Mouse (Mus musculus): ENCODE data around the gene Fam78a. TPM values are rescaled to one million over a fixed set of nuclear protein-coding genes. Genes with fewer than 3 reads are reported as not detected.

Fam78a gene
- 1.3 and 1.5 TPM in 2 replicates for polyA plus RNA-seq (2016; fragmentation: Nextera tagmentation; extraction: Ambion mirVana)

DNA sequence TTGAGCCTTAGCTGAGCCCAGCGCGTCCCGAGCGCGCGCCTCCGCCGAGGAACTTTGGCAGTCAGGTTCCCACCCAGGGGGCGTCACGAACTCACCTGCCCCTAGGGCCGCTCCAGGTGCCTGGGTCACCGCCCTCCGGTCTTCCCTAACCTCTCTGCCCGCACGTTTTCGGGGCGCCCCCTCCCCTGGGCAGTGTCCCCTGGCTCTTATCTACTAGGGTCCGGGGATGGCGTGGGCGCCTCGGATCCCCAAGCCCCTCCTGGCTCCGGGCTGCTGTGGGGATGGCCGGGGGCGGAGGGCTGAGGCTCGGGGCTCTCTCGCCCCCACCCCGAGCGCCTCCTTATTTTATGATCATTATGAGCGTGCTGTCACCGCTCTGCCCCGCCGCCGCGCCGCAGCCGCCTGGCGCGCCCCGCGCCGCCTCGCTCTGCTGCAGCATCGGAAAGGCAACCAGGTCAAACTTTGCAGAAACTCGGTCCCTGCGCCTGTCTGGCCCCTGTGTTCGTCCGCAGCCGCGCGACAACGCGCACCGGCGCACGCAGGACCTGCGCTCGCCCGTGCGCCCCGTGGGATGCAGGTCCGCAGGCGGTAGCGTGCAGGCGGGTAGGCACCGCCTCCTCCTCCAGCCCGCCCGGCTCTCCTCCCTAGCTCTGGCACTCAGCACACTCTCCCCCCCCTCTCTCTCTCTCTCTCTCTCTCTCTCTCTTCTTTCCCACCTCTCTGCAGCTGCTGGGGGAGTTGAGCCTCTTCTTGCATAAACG lies at the start of gene Fam78a:
Gene Fam78a, minus strand, starts transcription at position 747 of the 761 bp plus-strand sequence.
- Histone ChIP-seq H3K27me3 (ENCODE audit: poor library complexity, severe bottlenecking) (peaks cover 91% of the 10 kb centered on the region), H3K4me1 (peaks cover 44% of the 10 kb centered on the region), H3K36me3 (replicated peaks) (no peaks in the 10 kb centered on the region), H3K27ac (peak within 1 kb of the TSS; percentile 79), H3K4me3 (peak within 1 kb of the TSS; percentile 63), H3K9me3 (no peaks in the 10 kb centered on the region)
- DNase-seq (ENCODE audit: extremely low spot score, low spot score) = peak; percentile 48
- under 1% methylated on average over 67 of the region's 68 CpGs for WGBS

DNA sequence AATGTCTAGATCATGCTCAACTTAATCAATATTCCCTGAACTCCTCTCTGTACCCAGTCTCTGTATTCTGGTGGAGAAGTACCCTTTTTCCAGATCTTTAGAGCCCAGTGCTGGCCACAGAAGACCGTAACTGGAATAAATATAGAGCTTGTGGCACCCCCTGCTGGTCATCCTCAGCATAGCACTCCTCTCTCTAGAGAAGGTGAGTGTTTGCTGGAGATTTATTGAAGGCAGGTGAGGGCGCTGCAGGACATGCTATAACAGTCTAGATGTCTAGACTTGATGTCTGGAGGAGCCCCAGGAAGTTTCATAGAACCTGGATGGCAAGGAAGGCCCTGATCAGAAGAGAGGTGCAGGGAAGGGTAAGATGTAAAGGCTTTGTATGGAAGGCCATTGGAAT lies 49.4 kb upstream of the Fam78a start:
- DNase-seq (ENCODE audit: extremely low spot score, low spot score) = peak; percentile 81

DNA sequence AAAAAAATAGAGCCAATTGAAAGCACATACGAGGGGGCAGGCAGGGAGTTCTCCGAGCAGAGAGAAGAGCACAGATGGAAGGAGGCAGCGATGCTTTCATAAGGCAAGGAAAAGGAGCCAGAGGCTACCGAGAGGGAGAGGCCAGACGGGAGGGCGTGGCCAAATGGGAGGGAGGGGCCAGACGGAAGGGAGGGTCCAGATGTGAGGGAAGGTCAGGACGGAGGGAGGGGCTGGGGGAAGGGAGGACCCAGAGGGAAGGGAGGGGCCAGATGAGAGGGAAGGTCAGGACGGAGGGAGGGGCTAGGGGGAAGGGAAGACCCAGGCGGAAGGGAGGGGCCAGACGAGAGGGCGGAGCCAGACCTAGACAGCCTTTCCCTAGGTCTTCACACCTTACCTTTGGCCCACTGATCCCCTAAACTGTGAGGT lies 47.9 kb upstream of the Fam78a start:
- WGBS = 3% methylated on average over 12 of the region's 12 CpGs
- Histone ChIP-seq H3K27me3 (ENCODE audit: poor library complexity, severe bottlenecking) (peaks cover 9% of the 10 kb centered on the region; the same call in 1 of the 2 replicates), H3K4me1 (peaks cover 41% of the 10 kb centered on the region), H3K9me3 (no peaks in the 10 kb centered on the region), H3K27ac (peak overlapping the region; percentile 26; the same call in 1 of the 2 replicates), H3K36me3 (replicated peaks) (no peaks in the 10 kb centered on the region), H3K4me3 (peak overlapping the region; percentile 29; the same call in 1 of the 2 replicates)
- peak; percentile 77 for DNase-seq (ENCODE audit: extremely low spot score, low spot score)

More for the DNA sequence above, 49.4 kb upstream of the Fam78a start:
- H3K9me3 ChIP-seq = no peaks in the 10 kb centered on the region
- 9% methylated on average over 2 of the region's 2 CpGs for WGBS
- peaks cover 9% of the 10 kb centered on the region; the same call in 1 of the 2 replicates for H3K27me3 ChIP-seq (ENCODE audit: poor library complexity, severe bottlenecking)
- no peak overlapping the region for H3K4me3 ChIP-seq
- 0 out of 2 replicates have a peak overlapping the region, but pooled peaks have one; percentile 10 for H3K27ac ChIP-seq
- H3K4me1 ChIP-seq = peaks cover 39% of the 10 kb centered on the region
- H3K36me3 ChIP-seq (replicated peaks) = no peaks in the 10 kb centered on the region

- H3K27ac ChIP-seq = peak overlapping the region; percentile 26; the same call in 1 of the 2 replicates
- no peak for DNase-seq (ENCODE audit: extremely low spot score, low spot score)
- no peaks in the 10 kb centered on the region for H3K36me3 ChIP-seq (replicated peaks)
Measured at GRCm38 (mm10) chr2:32131866-32132566, 47.4 kb upstream of the Fam78a start.

DNA sequence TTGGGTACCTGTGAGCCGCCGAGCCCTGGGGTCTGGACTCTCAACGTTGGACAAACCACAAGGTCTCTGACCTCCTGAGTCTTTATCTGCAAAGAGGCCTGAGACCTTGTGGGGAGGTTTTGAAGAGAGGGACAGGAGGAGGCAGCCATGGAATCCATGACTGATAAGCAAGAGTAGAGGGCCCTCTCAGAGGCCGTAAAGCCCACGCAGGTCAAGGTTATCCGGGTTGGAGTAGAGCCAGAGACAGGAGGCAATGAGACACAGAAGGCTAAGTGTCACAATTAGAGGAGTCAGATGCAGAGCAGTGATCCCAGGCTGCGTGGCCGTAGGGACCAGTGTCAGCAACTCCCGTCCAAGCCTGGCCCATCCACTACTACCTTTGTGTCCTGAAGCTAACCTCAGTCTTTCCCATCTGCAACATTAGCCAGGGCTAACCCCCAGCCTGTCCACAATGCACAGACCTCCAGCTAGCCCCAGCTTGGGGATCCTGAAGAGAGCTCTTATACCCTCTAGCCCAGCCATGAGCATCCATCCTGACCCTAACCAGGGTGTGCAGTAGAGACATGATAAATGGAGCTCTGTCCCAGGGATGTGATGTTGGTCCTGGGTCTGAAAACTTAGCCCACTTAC lies 46.7 kb upstream of the Fam78a start:
- Histone ChIP-seq H3K4me1 (peaks cover 34% of the 10 kb centered on the region), H3K36me3 (replicated peaks) (no peaks in the 10 kb centered on the region), H3K4me3 (no peak overlapping the region), H3K9me3 (no peaks in the 10 kb centered on the region), H3K27me3 (ENCODE audit: poor library complexity, severe bottlenecking) (peaks cover 9% of the 10 kb centered on the region; the same call in 1 of the 2 replicates), H3K27ac (peak overlapping the region; percentile 22; the same call in 1 of the 2 replicates)
- no peak for DNase-seq (ENCODE audit: extremely low spot score, low spot score)
- 90% methylated on average over 9 of the region's 9 CpGs for WGBS

More at GRCm38 (mm10) chr2:32131866-32132566, 47.4 kb upstream of the Fam78a start:
- H3K9me3 ChIP-seq = no peaks in the 10 kb centered on the region
- 0 out of 2 replicates have a peak overlapping the region, but pooled peaks have one; percentile 29 for H3K4me3 ChIP-seq
- H3K27me3 ChIP-seq (ENCODE audit: poor library complexity, severe bottlenecking) = peaks cover 9% of the 10 kb centered on the region; the same call in 1 of the 2 replicates
- 67% methylated on average over 6 of the region's 6 CpGs for WGBS
- H3K4me1 ChIP-seq = peaks cover 36% of the 10 kb centered on the region

DNA sequence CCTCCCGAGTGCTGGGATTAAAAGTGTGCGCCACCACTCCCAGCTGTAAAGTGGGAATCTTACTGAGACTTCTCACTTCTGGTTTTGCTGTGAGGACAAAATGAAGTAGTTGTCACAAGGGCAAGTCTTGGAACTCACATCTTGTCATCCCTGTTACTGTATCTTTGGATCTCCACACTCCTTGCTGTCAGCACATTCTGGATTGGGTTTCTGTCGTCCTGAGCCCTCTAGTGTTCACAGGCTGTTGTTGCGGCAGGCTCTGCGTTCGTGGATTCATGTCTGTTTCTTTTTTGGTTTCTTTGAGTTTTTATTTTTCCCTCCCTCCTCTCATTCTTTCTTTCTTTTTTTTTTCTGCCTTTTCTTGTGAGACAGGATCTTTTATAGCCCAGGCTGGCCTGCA lies 45.8 kb upstream of the Fam78a start:
- DNase-seq (ENCODE audit: extremely low spot score, low spot score) = peak; percentile 33
- no peaks in the 10 kb centered on the region for H3K36me3 ChIP-seq (replicated peaks)
- 33% methylated on average over 6 of the region's 6 CpGs for WGBS

DNA sequence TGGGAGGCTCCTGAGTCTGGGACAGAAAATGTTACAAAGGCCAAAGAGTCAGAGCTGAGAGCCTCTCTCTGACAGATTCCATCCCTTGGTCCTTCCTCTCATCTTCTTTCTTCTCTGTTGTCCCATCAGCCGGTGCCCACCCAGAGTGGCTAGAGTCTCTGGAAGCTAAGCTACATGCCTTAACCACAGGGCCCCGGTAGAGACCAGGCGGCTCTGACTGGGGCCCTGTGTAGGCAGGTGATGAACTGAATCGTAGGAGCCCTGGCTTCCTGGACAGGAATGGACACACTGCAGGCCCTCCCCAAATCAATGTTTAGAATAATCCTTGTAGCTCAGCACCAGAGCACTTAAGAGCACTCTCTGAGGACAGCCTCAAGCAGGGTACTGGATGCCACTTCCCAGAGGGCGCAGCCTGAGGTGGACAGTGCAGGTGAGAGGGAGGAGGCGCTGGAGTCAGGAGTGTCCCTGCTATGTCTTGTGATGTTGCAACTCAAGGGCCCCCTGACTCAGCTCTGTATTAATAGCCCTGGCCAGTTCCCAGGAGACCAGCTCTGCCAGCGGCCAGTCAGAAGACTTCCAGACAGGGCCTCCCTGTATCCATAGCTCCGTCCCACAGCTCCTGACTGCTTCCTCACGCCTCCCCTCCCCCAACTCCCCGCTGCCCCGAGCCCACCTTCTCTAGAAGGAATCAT lies 44.9 kb upstream of the Fam78a start:
- no peak overlapping the region for H3K4me3 ChIP-seq
- no peaks in the 10 kb centered on the region for H3K36me3 ChIP-seq (replicated peaks)
- no peaks in the 10 kb centered on the region for H3K9me3 ChIP-seq
- peak overlapping the region; percentile 62 for H3K27ac ChIP-seq
- no peak for DNase-seq (ENCODE audit: extremely low spot score, low spot score)
- H3K4me1 ChIP-seq = peaks cover 34% of the 10 kb centered on the region
- 67% methylated on average over 11 of the region's 11 CpGs for WGBS
- peaks cover 9% of the 10 kb centered on the region; the same call in 1 of the 2 replicates for H3K27me3 ChIP-seq (ENCODE audit: poor library complexity, severe bottlenecking)

More for the DNA sequence above, 45.8 kb upstream of the Fam78a start:
- Histone ChIP-seq H3K4me3 (no peak overlapping the region), H3K27me3 (ENCODE audit: poor library complexity, severe bottlenecking) (peaks cover 9% of the 10 kb centered on the region; the same call in 1 of the 2 replicates), H3K27ac (peak overlapping the region; percentile 22; the same call in 1 of the 2 replicates), H3K9me3 (no peaks in the 10 kb centered on the region), H3K4me1 (peaks cover 34% of the 10 kb centered on the region)

- Histone ChIP-seq H3K27ac (peak overlapping the region; percentile 40; the same call in 1 of the 2 replicates), H3K27me3 (ENCODE audit: poor library complexity, severe bottlenecking) (peaks cover 9% of the 10 kb centered on the region; the same call in 1 of the 2 replicates), H3K9me3 (no peaks in the 10 kb centered on the region), H3K4me3 (no peak overlapping the region), H3K4me1 (peaks cover 30% of the 10 kb centered on the region), H3K36me3 (replicated peaks) (no peaks in the 10 kb centered on the region)
- DNase-seq (ENCODE audit: extremely low spot score, low spot score) = no peak
- WGBS = 86% methylated on average over 5 of the region's 5 CpGs
Measured at GRCm38 (mm10) chr2:32128536-32128841, 43.8 kb upstream of the Fam78a start.

DNA sequence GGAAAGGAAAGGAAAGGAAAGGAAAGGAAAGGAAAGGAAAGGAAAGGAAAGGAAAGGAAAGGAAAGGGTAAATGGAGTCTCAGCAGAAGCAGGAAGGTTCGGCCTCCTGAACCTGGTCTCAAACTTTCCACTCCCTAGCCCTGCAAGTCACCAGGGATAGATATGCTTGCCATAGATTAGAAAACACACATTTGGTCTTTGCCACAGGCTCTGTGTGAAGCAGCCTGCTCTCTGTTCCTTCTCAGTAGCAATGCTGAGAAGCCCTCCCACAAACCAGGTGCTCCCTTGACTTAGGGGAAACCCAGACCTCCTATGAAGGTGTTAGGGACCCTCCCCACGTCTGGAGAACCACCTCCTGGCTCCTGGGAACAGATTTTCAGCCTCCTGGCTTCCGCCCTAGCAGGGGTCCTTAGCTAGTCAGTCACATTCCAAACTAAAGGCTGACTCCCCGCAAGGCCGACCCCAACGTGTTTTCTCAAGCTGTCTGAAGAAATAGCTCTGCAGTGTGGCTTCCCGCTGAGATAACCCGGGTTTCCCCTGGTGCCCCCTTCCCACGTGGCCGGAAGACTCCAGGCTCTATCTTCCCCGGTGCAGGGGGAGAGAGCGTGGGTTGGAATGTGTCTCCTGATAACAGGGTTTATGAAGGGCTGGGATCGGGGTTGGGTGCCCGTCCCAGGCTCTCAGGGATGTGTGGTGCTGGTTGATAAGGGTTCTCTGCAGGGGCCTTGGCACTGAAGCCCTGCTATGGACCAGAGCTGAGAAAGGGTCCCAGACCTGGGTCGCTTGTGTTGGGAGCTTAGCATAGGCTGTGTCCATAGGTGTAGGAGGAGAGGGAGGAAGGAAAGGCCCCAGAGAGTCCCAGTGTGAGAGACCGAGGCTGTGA lies 43.2 kb upstream of the Fam78a start:
- DNase-seq (ENCODE audit: extremely low spot score, low spot score) = no peak
- Histone ChIP-seq H3K36me3 (replicated peaks) (no peaks in the 10 kb centered on the region), H3K4me3 (no peak overlapping the region), H3K27ac (peak overlapping the region; percentile 76), H3K27me3 (ENCODE audit: poor library complexity, severe bottlenecking) (peaks cover 9% of the 10 kb centered on the region; the same call in 1 of the 2 replicates), H3K4me1 (peaks cover 29% of the 10 kb centered on the region), H3K9me3 (no peaks in the 10 kb centered on the region)
- 33% methylated on average over 16 of the region's 16 CpGs for WGBS

DNA sequence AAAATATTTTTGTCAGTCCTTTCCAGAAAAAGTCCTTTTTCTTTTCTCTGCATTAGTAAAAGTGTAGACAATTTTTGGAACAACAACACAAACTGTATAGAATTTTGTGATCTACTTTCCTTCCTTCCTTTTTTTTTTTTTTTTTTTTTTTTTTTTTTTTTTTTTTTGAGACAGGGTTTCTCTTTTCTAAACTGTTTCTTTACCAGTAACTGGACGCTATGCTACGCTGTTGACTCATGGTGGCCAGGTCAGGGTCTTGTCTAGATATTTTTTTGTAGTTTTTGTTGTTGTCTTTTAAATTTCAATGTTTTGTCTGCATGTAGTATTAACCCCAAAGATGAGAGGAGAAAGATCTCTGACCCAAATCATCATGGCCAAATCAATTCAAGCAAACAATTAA lies 37.1 kb upstream of the Fam78a start:
- H3K27me3 ChIP-seq (ENCODE audit: poor library complexity, severe bottlenecking) = no peaks in the 10 kb centered on the region
- no peak for DNase-seq (ENCODE audit: extremely low spot score, low spot score)
- H3K36me3 ChIP-seq (replicated peaks) = no peaks in the 10 kb centered on the region
- no peaks in the 10 kb centered on the region for H3K9me3 ChIP-seq
- WGBS = 67% methylated on average over 2 of the region's 2 CpGs
- H3K4me3 ChIP-seq = no peak overlapping the region
- H3K4me1 ChIP-seq = peaks cover 9% of the 10 kb centered on the region
- no peak overlapping the region for H3K27ac ChIP-seq

DNA sequence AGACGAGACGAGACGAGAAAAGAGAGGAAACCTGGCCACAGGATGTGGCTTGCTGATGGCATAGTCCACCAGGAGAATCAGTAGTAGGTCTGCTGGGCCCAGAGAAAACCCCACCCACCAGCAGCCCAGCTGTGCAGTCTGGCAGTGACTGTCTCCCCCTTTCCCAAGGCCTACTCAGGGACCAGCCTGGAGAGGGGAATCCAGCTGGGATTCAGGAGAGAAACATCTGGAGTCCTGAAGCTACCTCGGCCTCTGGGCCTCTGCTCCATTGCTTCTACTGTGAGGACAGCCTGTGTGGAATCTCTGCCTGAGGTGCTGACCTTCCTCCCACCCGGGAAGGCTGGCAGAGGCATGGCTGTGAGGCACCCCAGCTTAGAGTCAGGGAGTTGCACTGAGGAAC lies 36.5 kb upstream of the Fam78a start:
- Histone ChIP-seq H3K9me3 (peaks cover 5% of the 10 kb centered on the region; the same call in 1 of the 2 replicates), H3K27ac (no peak overlapping the region)
- WGBS = 64% methylated on average over 5 of the region's 5 CpGs

More for the DNA sequence above, 36.5 kb upstream of the Fam78a start:
- Histone ChIP-seq H3K4me1 (peaks cover 9% of the 10 kb centered on the region), H3K4me3 (no peak overlapping the region), H3K36me3 (replicated peaks) (no peaks in the 10 kb centered on the region), H3K27me3 (ENCODE audit: poor library complexity, severe bottlenecking) (no peaks in the 10 kb centered on the region)
- no peak for DNase-seq (ENCODE audit: extremely low spot score, low spot score)
